Mouse (Mus musculus) ES-E14 (cell line): ENCODE measurements at regions not wholly inside any gene's neighbourhood (a gene's known extent, or its start where the extent isn't known, plus 50 kb on each side); places are given as distances from the start of the nearest gene placed in this dataset.

Source experiments
- DNase-seq: peaks from one replicate; pipeline ENCODE4 v3.0.0-alpha.2; 2013; ENCODE audit warnings: low read depth, low spot score
- H3K27ac ChIP-seq: 2 replicates; pipeline ENCODE4 v1.5.1; 2012; ENCODE audit warnings: low read depth, mild to moderate bottlenecking, low read length, moderate library complexity, mixed read lengths; ENCODE audit not compliant: poor library complexity, insufficient read depth, severe bottlenecking
- H3K36me3 ChIP-seq: 2 replicates; pipeline ENCODE4 v1.6.1; 2012; ENCODE audit warnings: mild to moderate bottlenecking, low read length, moderate library complexity, mixed read lengths; ENCODE audit not compliant: control insufficient read depth, poor library complexity, insufficient read depth, severe bottlenecking
- H3K4me1 ChIP-seq, 2 experiments: fragments of 150-350 bp in 1 of 2; sonication (generic) in 1 of 2; 2 replicates each; pipeline ENCODE4 v1.6.1; 2012; ENCODE audit warnings: low read length in 2 of 2, mild to moderate bottlenecking in 1 of 2, mixed read lengths in 1 of 2; ENCODE audit not compliant: control insufficient read depth in 2 of 2, insufficient read depth in 2 of 2, poor library complexity in 1 of 2
- H3K4me3 ChIP-seq, 2 experiments: fragments of 150-350 bp in 1 of 2; sonication (generic) in 1 of 2; 2 replicates each; pipeline ENCODE4 v1.5.1; 2012; ENCODE audit warnings: low read length in 2 of 2, low read depth in 1 of 2, mild to moderate bottlenecking in 1 of 2, mixed read lengths in 1 of 2; ENCODE audit not compliant: insufficient read depth in 1 of 2, poor library complexity in 1 of 2, severe bottlenecking in 1 of 2
- H3K9ac ChIP-seq: 2 replicates; pipeline ENCODE4 v1.6.1; 2012; ENCODE audit warnings: low read depth, mild to moderate bottlenecking, low read length, mixed read lengths; ENCODE audit not compliant: poor library complexity, insufficient read depth, severe bottlenecking
- H3K9me3 ChIP-seq: fragments of 150-350 bp; sonication (generic); 2 replicates; pipeline ENCODE4 v1.6.1; 2012; ENCODE audit warnings: low read depth, mild to moderate bottlenecking, low read length; ENCODE audit not compliant: control insufficient read depth, insufficient read depth
- CHD2 ChIP-seq: IDR thresholded peaks from 2 replicates; pipeline ENCODE4 v1.6.1; 2014; ENCODE audit warnings: mild to moderate bottlenecking, low read depth, low read length, inconsistent platforms
- HCFC1 ChIP-seq: IDR thresholded peaks from 2 replicates; pipeline ENCODE4 v1.6.1; 2012; ENCODE audit warnings: low read length, inconsistent platforms, borderline replicate concordance; ENCODE audit not compliant: insufficient read depth
- MAFK ChIP-seq: IDR thresholded peaks from 2 replicates; pipeline ENCODE4 v1.6.1; 2014; ENCODE audit warnings: mild to moderate bottlenecking, low read depth, low read length, inconsistent platforms; ENCODE audit not compliant: insufficient read depth
- ZC3H11A ChIP-seq: IDR thresholded peaks from 2 replicates; pipeline ENCODE4 v1.6.1; 2012; ENCODE audit warnings: low read depth, mild to moderate bottlenecking, inconsistent platforms, low read length, borderline replicate concordance
- ZNF384 ChIP-seq: IDR thresholded peaks from 2 replicates; pipeline ENCODE4 v1.6.1; 2012; ENCODE audit warnings: low read depth, low read length, inconsistent platforms
- in situ Hi-C, 2 experiments: fragments of 600-800 bp; cut with MboI; formaldehyde crosslinking; loops; one replicate each; pipeline ENCODE4 v1.15.1; 2025; ENCODE audit warnings: low sequenced_read_pairs in 2 of 2, inconsistent platforms in 1 of 2; ENCODE audit not compliant: unreplicated experiment in 2 of 2

GRCm38 (mm10) chr8:126809321-126809720 is 136.3 kb downstream of the Tomm20 start:
- Histone ChIP-seq H3K27ac (no peak overlapping the region), H3K9me3 (no peaks in the 10 kb centered on the region), H3K4me3 (no peak overlapping the region), H3K4me1 (0 out of 4 replicates have a peak, but pooled peaks cover 0 to 2% of the 10 kb centered on the region in 2 experiments), H3K36me3 (no peaks in the 10 kb centered on the region), H3K9ac (no peak overlapping the region)
- no peak for TF ChIP-seq HCFC1
- no peak for TF ChIP-seq MAFK
- TF ChIP-seq CHD2 = no peak
- no peak for TF ChIP-seq ZC3H11A
- TF ChIP-seq ZNF384 = no peak
- DNase-seq = no peak
- in situ Hi-C loops = no loop called here

GRCm38 (mm10) chr8:126808496-126808895 is 137.1 kb downstream of the Tomm20 start:
- Histone ChIP-seq H3K36me3 (no peaks in the 10 kb centered on the region), H3K27ac (no peak overlapping the region), H3K9me3 (no peaks in the 10 kb centered on the region), H3K4me1 (0 out of 4 replicates have a peak, but pooled peaks cover 0 to 2% of the 10 kb centered on the region in 2 experiments), H3K4me3 (no peak overlapping the region), H3K9ac (no peak overlapping the region)
- no peak for DNase-seq
- in situ Hi-C loops = no loop called here
- TF ChIP-seq CHD2 = no peak
- no peak for TF ChIP-seq MAFK
- no peak for TF ChIP-seq ZC3H11A
- no peak for TF ChIP-seq HCFC1
- TF ChIP-seq ZNF384 = no peak

GRCm38 (mm10) chr8:126807171-126807768 is 138.4 kb downstream of the Tomm20 start:
- H3K9ac ChIP-seq = no peak overlapping the region
- no peaks in the 10 kb centered on the region for H3K36me3 ChIP-seq
- no peaks in the 10 kb centered on the region for H3K9me3 ChIP-seq
- no peak overlapping the region for H3K4me3 ChIP-seq
- in situ Hi-C loops = no loop called here
- no peak for DNase-seq
- H3K4me1 ChIP-seq = 0 out of 4 replicates have a peak, but pooled peaks cover 0 to 2% of the 10 kb centered on the region in 2 experiments
- TF ChIP-seq HCFC1 (no peak), CHD2 (no peak), ZC3H11A (no peak), ZNF384 (no peak), MAFK (no peak)
- H3K27ac ChIP-seq = no peak overlapping the region

GRCm38 (mm10) chr8:126806591-126806990 is 139.1 kb downstream of the Tomm20 start:
- no peak overlapping the region for H3K9ac ChIP-seq
- no peak for DNase-seq
- no peaks in the 10 kb centered on the region for H3K9me3 ChIP-seq
- in situ Hi-C loops = no loop called here
- no peak for TF ChIP-seq MAFK
- TF ChIP-seq ZC3H11A = no peak
- no peak for TF ChIP-seq ZNF384
- no peak for TF ChIP-seq HCFC1
- TF ChIP-seq CHD2 = no peak
- H3K36me3 ChIP-seq = no peaks in the 10 kb centered on the region
- 0 out of 4 replicates have a peak, but pooled peaks cover 0 to 2% of the 10 kb centered on the region in 2 experiments for H3K4me1 ChIP-seq
- no peak overlapping the region for H3K4me3 ChIP-seq
- H3K27ac ChIP-seq = no peak overlapping the region

- no peaks in the 10 kb centered on the region for H3K9me3 ChIP-seq
- no peak overlapping the region for H3K9ac ChIP-seq
- TF ChIP-seq HCFC1 (no peak), MAFK (no peak), ZC3H11A (no peak), CHD2 (no peak), ZNF384 (no peak)
- H3K4me3 ChIP-seq = no peak overlapping the region
- no peaks in the 10 kb centered on the region for H3K36me3 ChIP-seq
- 0 out of 4 replicates have a peak, but pooled peaks cover 0 to 2% of the 10 kb centered on the region in 2 experiments for H3K4me1 ChIP-seq
- DNase-seq = no peak
- in situ Hi-C loops = no loop called here
- no peak overlapping the region for H3K27ac ChIP-seq
These were observed 139.5 kb downstream of the Tomm20 start for GRCm38 (mm10) chr8:126806181-126806560.
